Mouse (Mus musculus): ENCODE results near the gene Rflna. TPM values are rescaled to one million over a fixed set of nuclear protein-coding genes. Genes with fewer than 3 reads are reported as not detected.

Rflna gene
- polyA plus RNA-seq, 1 experiment from 2014 or later = 1.8 TPM

- Histone ChIP-seq H3K4me1 (replicated peaks; ENCODE audit: control insufficient read depth, insufficient read depth) (no peaks in the 10 kb centered on the region), H3K4me2 (replicated peaks; ENCODE audit: low read depth) (no peak overlapping the region), H3K9ac (ENCODE audit: low read length) (no peak overlapping the region), H3K36me3 (ENCODE audit: control insufficient read depth, insufficient read depth, low read length) (peaks cover 39% of the 10 kb centered on the region), H3K4me3 (ENCODE audit: low read depth, low read length) (no peak overlapping the region), H3K9me3 (ENCODE audit: control insufficient read depth, low read length) (no peaks in the 10 kb centered on the region), H3K27me3 (ENCODE audit: control insufficient read depth, insufficient read depth, low read length) (no peaks in the 10 kb centered on the region), H3K27ac (replicated peaks) (no peak overlapping the region)
- 84% methylated on average over 5 of the region's 5 CpGs for WGBS
- ATAC-seq (ENCODE audit: low FRiP score, low TSS enrichment) (no peak), DNase-seq (ENCODE audit: low spot score) (no peak)
- TF ChIP-seq EP300 (optimal IDR thresholded peaks at IDR 0.05) = no peak
- TF ChIP-seq CTCF (IDR thresholded peaks at IDR 0.05; ENCODE audit: low read depth) = no peak
Measured at GRCm38 (mm10) chr5:125019099-125019498, 16.1 kb downstream of the Rflna start.

GRCm38 (mm10) chr5:125021298-125021697, 18.3 kb downstream of the Rflna start:
- no peak overlapping the region for H3K9ac ChIP-seq (ENCODE audit: low read length)
- no peak for TF ChIP-seq CTCF (IDR thresholded peaks at IDR 0.05; ENCODE audit: low read depth)
- TF ChIP-seq EP300 (optimal IDR thresholded peaks at IDR 0.05) = no peak
- peaks cover 46% of the 10 kb centered on the region for H3K36me3 ChIP-seq (ENCODE audit: control insufficient read depth, insufficient read depth, low read length)
- ATAC-seq (ENCODE audit: low FRiP score, low TSS enrichment) = peak; percentile 43
- WGBS = 62% methylated on average over 11 of the region's 11 CpGs
- no peaks in the 10 kb centered on the region for H3K9me3 ChIP-seq (ENCODE audit: control insufficient read depth, low read length)
- DNase-seq (ENCODE audit: low spot score) = peak; percentile 60
- H3K4me1 ChIP-seq (replicated peaks; ENCODE audit: control insufficient read depth, insufficient read depth) = no peaks in the 10 kb centered on the region
- H3K4me2 ChIP-seq (replicated peaks; ENCODE audit: low read depth) = no peak overlapping the region
- no peak overlapping the region for H3K4me3 ChIP-seq (ENCODE audit: low read depth, low read length)
- H3K27me3 ChIP-seq (ENCODE audit: control insufficient read depth, insufficient read depth, low read length) = no peaks in the 10 kb centered on the region
- H3K27ac ChIP-seq (replicated peaks) = no peak overlapping the region

GRCm38 (mm10) chr5:125024002-125024401, 21.0 kb downstream of the Rflna start:
- TF ChIP-seq EP300 (optimal IDR thresholded peaks at IDR 0.05) (no peak), CTCF (IDR thresholded peaks at IDR 0.05; ENCODE audit: low read depth) (peak; percentile 71)
- no peak overlapping the region for H3K4me2 ChIP-seq (replicated peaks; ENCODE audit: low read depth)
- DNase-seq (ENCODE audit: low spot score) = no peak
- no peak overlapping the region for H3K27ac ChIP-seq (replicated peaks)
- no peak overlapping the region for H3K9ac ChIP-seq (ENCODE audit: low read length)
- no peaks in the 10 kb centered on the region for H3K4me1 ChIP-seq (replicated peaks; ENCODE audit: control insufficient read depth, insufficient read depth)
- no peaks in the 10 kb centered on the region for H3K27me3 ChIP-seq (ENCODE audit: control insufficient read depth, insufficient read depth, low read length)
- 76% methylated on average over 14 of the region's 14 CpGs for WGBS
- no peaks in the 10 kb centered on the region for H3K9me3 ChIP-seq (ENCODE audit: control insufficient read depth, low read length)
- ATAC-seq (ENCODE audit: low FRiP score, low TSS enrichment) = 0 out of 2 replicates have a peak, but pooled peaks have one; percentile 2
- no peak overlapping the region for H3K4me3 ChIP-seq (ENCODE audit: low read depth, low read length)
- peaks cover 53% of the 10 kb centered on the region for H3K36me3 ChIP-seq (ENCODE audit: control insufficient read depth, insufficient read depth, low read length)

- DNase-seq (ENCODE audit: low spot score) = no peak
- ATAC-seq (ENCODE audit: low FRiP score, low TSS enrichment) = no peak
- TF ChIP-seq EP300 (optimal IDR thresholded peaks at IDR 0.05) (no peak), CTCF (IDR thresholded peaks at IDR 0.05; ENCODE audit: low read depth) (no peak)
- no peaks in the 10 kb centered on the region for H3K27me3 ChIP-seq (ENCODE audit: control insufficient read depth, insufficient read depth, low read length)
- no peak overlapping the region for H3K4me3 ChIP-seq (ENCODE audit: low read depth, low read length)
- peaks cover 74% of the 10 kb centered on the region for H3K36me3 ChIP-seq (ENCODE audit: control insufficient read depth, insufficient read depth, low read length)
- no peaks in the 10 kb centered on the region for H3K4me1 ChIP-seq (replicated peaks; ENCODE audit: control insufficient read depth, insufficient read depth)
- WGBS = 81% methylated on average over 15 of the region's 15 CpGs
- H3K9ac ChIP-seq (ENCODE audit: low read length) = no peak overlapping the region
- H3K9me3 ChIP-seq (ENCODE audit: control insufficient read depth, low read length) = no peaks in the 10 kb centered on the region
- no peak overlapping the region for H3K4me2 ChIP-seq (replicated peaks; ENCODE audit: low read depth)
- H3K27ac ChIP-seq (replicated peaks) = no peak overlapping the region
Measured at GRCm38 (mm10) chr5:125028371-125028770, 25.4 kb downstream of the Rflna start.

- no peak overlapping the region for H3K27ac ChIP-seq (replicated peaks)
- H3K9ac ChIP-seq (ENCODE audit: low read length) = no peak overlapping the region
- TF ChIP-seq CTCF (IDR thresholded peaks at IDR 0.05; ENCODE audit: low read depth) (no peak), EP300 (optimal IDR thresholded peaks at IDR 0.05) (no peak)
- no peak for ATAC-seq (ENCODE audit: low FRiP score, low TSS enrichment)
- no peaks in the 10 kb centered on the region for H3K9me3 ChIP-seq (ENCODE audit: control insufficient read depth, low read length)
- H3K4me2 ChIP-seq (replicated peaks; ENCODE audit: low read depth) = no peak overlapping the region
- H3K27me3 ChIP-seq (ENCODE audit: control insufficient read depth, insufficient read depth, low read length) = no peaks in the 10 kb centered on the region
- H3K4me3 ChIP-seq (ENCODE audit: low read depth, low read length) = no peak overlapping the region
- no peak for DNase-seq (ENCODE audit: low spot score)
- no peaks in the 10 kb centered on the region for H3K4me1 ChIP-seq (replicated peaks; ENCODE audit: control insufficient read depth, insufficient read depth)
- 97% methylated on average over 20 of the region's 20 CpGs for WGBS
- peaks cover 71% of the 10 kb centered on the region for H3K36me3 ChIP-seq (ENCODE audit: control insufficient read depth, insufficient read depth, low read length)
Measured at GRCm38 (mm10) chr5:125028911-125029310, 25.9 kb downstream of the Rflna start.

- H3K9me3 ChIP-seq (ENCODE audit: control insufficient read depth, low read length) = no peaks in the 10 kb centered on the region
- H3K27ac ChIP-seq (replicated peaks) = no peak overlapping the region
- H3K4me1 ChIP-seq (replicated peaks; ENCODE audit: control insufficient read depth, insufficient read depth) = no peaks in the 10 kb centered on the region
- no peak for DNase-seq (ENCODE audit: low spot score)
- H3K27me3 ChIP-seq (ENCODE audit: control insufficient read depth, insufficient read depth, low read length) = no peaks in the 10 kb centered on the region
- no peak overlapping the region for H3K4me3 ChIP-seq (ENCODE audit: low read depth, low read length)
- no peak overlapping the region for H3K9ac ChIP-seq (ENCODE audit: low read length)
- no peak overlapping the region for H3K4me2 ChIP-seq (replicated peaks; ENCODE audit: low read depth)
- WGBS = 82% methylated on average over 8 of the region's 8 CpGs
- no peak for TF ChIP-seq EP300 (optimal IDR thresholded peaks at IDR 0.05)
- no peak for TF ChIP-seq CTCF (IDR thresholded peaks at IDR 0.05; ENCODE audit: low read depth)
- no peak for ATAC-seq (ENCODE audit: low FRiP score, low TSS enrichment)
- H3K36me3 ChIP-seq (ENCODE audit: control insufficient read depth, insufficient read depth, low read length) = peaks cover 46% of the 10 kb centered on the region
Measured at GRCm38 (mm10) chr5:125036483-125036882, 33.5 kb downstream of the Rflna start.

Measured in stomach, postnatal 0 days (tissue).